Mouse (Mus musculus) lung, postnatal 0 days (tissue): ENCODE data around the gene Fuca1. TPM values are rescaled to one million over a fixed set of nuclear protein-coding genes. Genes with fewer than 3 reads are reported as not detected.

Source experiments
- ATAC-seq: fragments of 200-750 bp; cut with Nextera tagmentation; 2 replicates; pipeline ENCODE4 v1.8.0; 2017; ENCODE audit warnings: moderate library complexity
- DNase-seq: peaks from one replicate; pipeline ENCODE4 v3.0.0-alpha.2; 2016; ENCODE audit warnings: low spot score
- H3K27ac ChIP-seq: fragments of 300-500 bp; sonication (generic); 2 replicates; pipeline ENCODE4 v1.5.1; 2014; ENCODE audit warnings: antibody characterized with exemption, mild to moderate bottlenecking, low read length, mixed read lengths
- H3K27me3 ChIP-seq: fragments of 300-500 bp; sonication (generic); replicated peaks from 2 replicates; pipeline ENCODE4 v1.6.1; 2014; ENCODE audit warnings: low read length, mixed read lengths; ENCODE audit not compliant: insufficient read depth
- H3K36me3 ChIP-seq: fragments of 300-500 bp; sonication (generic); 2 replicates; pipeline ENCODE4 v1.6.1; 2014; ENCODE audit warnings: low read length, mixed read lengths; ENCODE audit not compliant: insufficient read depth
- H3K4me1 ChIP-seq: fragments of 300-500 bp; sonication (generic); 2 replicates; pipeline ENCODE4 v1.6.1; 2014; ENCODE audit warnings: antibody characterized with exemption, low read depth, low read length, mixed read lengths; ENCODE audit not compliant: insufficient read depth
- H3K4me2 ChIP-seq: fragments of 300-500 bp; sonication (generic); replicated peaks from 2 replicates; pipeline ENCODE4 v1.6.1; 2014; ENCODE audit warnings: low read depth, mild to moderate bottlenecking, low read length, moderate library complexity, mixed read lengths
- H3K4me3 ChIP-seq: fragments of 300-500 bp; sonication (generic); 2 replicates; pipeline ENCODE4 v1.5.1; 2014; ENCODE audit warnings: low read depth, low read length
- H3K9ac ChIP-seq: fragments of 300-500 bp; sonication (generic); replicated peaks from 2 replicates; pipeline ENCODE4 v1.6.1; 2014; ENCODE audit warnings: low read depth, mild to moderate bottlenecking
- H3K9me3 ChIP-seq: fragments of 300-500 bp; sonication (generic); 2 replicates; pipeline ENCODE4 v1.6.1; 2016; ENCODE audit warnings: low read length, mixed read lengths
- CTCF ChIP-seq: IDR thresholded peaks from 2 replicates; pipeline ENCODE4 v1.5.1; 2016; ENCODE audit warnings: antibody characterized with exemption, mild to moderate bottlenecking
- EP300 ChIP-seq: IDR thresholded peaks from 2 replicates; pipeline ENCODE4 v1.6.1; 2016; ENCODE audit warnings: antibody characterized with exemption, mild to moderate bottlenecking, control low read depth
- WGBS: fragments of 180-500 bp; shearing (Covaris S2); extraction: QIAGEN DNeasy Blood & Tissue Kit; methylation state at CpG from one replicate; pipeline ENCODE4 v1.1.7; 2014; 5-methylcytosine and 5-hydroxymethylcytosine counted together
- polyA plus RNA-seq: library from polyadenylated mRNA; unstranded; fragments of >200 nt; fragmentation: Nextera tagmentation; extraction: Ambion mirVana; gene quantifications from 2 replicates; pipeline ENCODE4 v1.2.1, GENCODE M21; 2015

The Fuca1 gene
- polyA plus RNA-seq, 1 experiment from 2014 or later: 131 TPM

- no peaks in the 10 kb centered on the region for H3K9me3 ChIP-seq
- no peaks in the 10 kb centered on the region for H3K27me3 ChIP-seq
- peaks cover 32% of the 10 kb centered on the region for H3K4me1 ChIP-seq
- H3K36me3 ChIP-seq: no peaks in the 10 kb centered on the region; the same call in 1 of the 2 replicates
- peak overlapping the region; percentile 57 for H3K4me2 ChIP-seq
- H3K4me3 ChIP-seq: no peak overlapping the region
- TF ChIP-seq CTCF: 0 out of 2 replicates have a peak, but pooled peaks have one; percentile 11
- TF ChIP-seq EP300: no peak
- 0 out of 2 replicates have a peak overlapping the region, but pooled peaks have one; percentile 12 for H3K9ac ChIP-seq
- ATAC-seq (no peak), DNase-seq (no peak)
- 24% methylated on average over 7 of the region's 7 CpGs for WGBS
- H3K27ac ChIP-seq: peak overlapping the region; percentile 100
These were observed 45.0 kb upstream of the Fuca1 start for GRCm38 (mm10) chr4:135875546-135875945.

- no peaks in the 10 kb centered on the region for H3K27me3 ChIP-seq
- 1% methylated on average over 9 of the region's 9 CpGs for WGBS
- peak overlapping the region; percentile 26; the same call in 1 of the 2 replicates for H3K9ac ChIP-seq
- peaks cover 32% of the 10 kb centered on the region for H3K4me1 ChIP-seq
- peak overlapping the region; percentile 57 for H3K4me2 ChIP-seq
- peak overlapping the region; percentile 26 for H3K4me3 ChIP-seq
- peak overlapping the region; percentile 100 for H3K27ac ChIP-seq
- no peaks in the 10 kb centered on the region; the same call in 1 of the 2 replicates for H3K36me3 ChIP-seq
- no peak for TF ChIP-seq EP300
- no peak for TF ChIP-seq CTCF
- H3K9me3 ChIP-seq: no peaks in the 10 kb centered on the region
- ATAC-seq (peak; percentile 43), DNase-seq (peak; percentile 72)
These were observed 44.4 kb upstream of the Fuca1 start for GRCm38 (mm10) chr4:135875991-135876582.

- no peaks in the 10 kb centered on the region for H3K27me3 ChIP-seq
- WGBS: under 1% methylated on average over 16 of the region's 16 CpGs
- H3K9ac ChIP-seq: peak overlapping the region; percentile 26; the same call in 1 of the 2 replicates
- H3K4me3 ChIP-seq: peak overlapping the region; percentile 26
- no peaks in the 10 kb centered on the region for H3K9me3 ChIP-seq
- H3K27ac ChIP-seq: peak overlapping the region; percentile 100
- ATAC-seq (peak; percentile 47), DNase-seq (peak; percentile 94)
- H3K4me1 ChIP-seq: peaks cover 32% of the 10 kb centered on the region
- peak; percentile 90 for TF ChIP-seq EP300
- TF ChIP-seq CTCF: no peak
- H3K4me2 ChIP-seq: peak overlapping the region; percentile 57
- no peaks in the 10 kb centered on the region; the same call in 1 of the 2 replicates for H3K36me3 ChIP-seq
These were observed 43.9 kb upstream of the Fuca1 start for GRCm38 (mm10) chr4:135876583-135877020.

DNA sequence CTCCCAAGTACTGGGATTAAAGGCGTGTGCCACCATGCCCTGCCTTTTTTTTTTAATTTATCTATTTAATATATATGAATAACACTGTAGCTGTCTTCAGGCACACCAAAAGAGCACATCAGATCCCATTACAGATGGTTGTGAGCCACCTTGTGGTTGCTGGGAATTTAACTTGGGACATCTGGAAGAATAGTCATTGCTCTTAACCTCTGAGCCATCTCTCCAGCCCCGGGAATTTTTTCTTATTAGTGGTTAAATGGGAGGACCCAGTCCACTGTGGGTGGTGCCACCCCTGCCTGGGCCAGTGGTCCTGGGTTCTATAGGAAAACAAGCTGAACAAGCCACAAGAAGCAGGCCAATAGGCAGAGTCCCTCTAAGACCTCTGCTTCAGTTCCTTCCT, 42.8 kb upstream of the Fuca1 start:
- peaks cover 21% of the 10 kb centered on the region for H3K4me1 ChIP-seq
- no peak overlapping the region for H3K9ac ChIP-seq
- H3K27me3 ChIP-seq: no peaks in the 10 kb centered on the region
- DNase-seq (peak; percentile 46), ATAC-seq (no peak)
- 52% methylated on average over 2 of the region's 2 CpGs for WGBS
- TF ChIP-seq EP300: no peak
- TF ChIP-seq CTCF: peak; percentile 67
- H3K9me3 ChIP-seq: no peaks in the 10 kb centered on the region
- no peak overlapping the region for H3K27ac ChIP-seq
- H3K4me2 ChIP-seq: no peak overlapping the region
- no peak overlapping the region for H3K4me3 ChIP-seq
- no peaks in the 10 kb centered on the region for H3K36me3 ChIP-seq

- H3K27me3 ChIP-seq: no peaks in the 10 kb centered on the region
- no peak overlapping the region for H3K9ac ChIP-seq
- no peak overlapping the region for H3K27ac ChIP-seq
- TF ChIP-seq EP300 (no peak), CTCF (no peak)
- ATAC-seq (peak; percentile 14; the same call in 1 of the 2 replicates), DNase-seq (peak; percentile 67)
- WGBS: 50% methylated on average over 6 of the region's 6 CpGs
- H3K4me3 ChIP-seq: no peak overlapping the region
- H3K4me2 ChIP-seq: no peak overlapping the region
- H3K9me3 ChIP-seq: no peaks in the 10 kb centered on the region
- H3K36me3 ChIP-seq: no peaks in the 10 kb centered on the region
- H3K4me1 ChIP-seq: peaks cover 26% of the 10 kb centered on the region
These were observed 41.5 kb upstream of the Fuca1 start for GRCm38 (mm10) chr4:135879021-135879420.

GRCm38 (mm10) chr4:135880018-135880417, 40.5 kb upstream of the Fuca1 start:
- Histone ChIP-seq H3K27me3 (no peaks in the 10 kb centered on the region), H3K4me3 (no peak overlapping the region), H3K4me1 (peaks cover 19% of the 10 kb centered on the region), H3K27ac (no peak overlapping the region), H3K9me3 (no peaks in the 10 kb centered on the region), H3K9ac (no peak overlapping the region), H3K4me2 (no peak overlapping the region), H3K36me3 (no peaks in the 10 kb centered on the region)
- TF ChIP-seq EP300: no peak
- no peak for TF ChIP-seq CTCF
- ATAC-seq (no peak), DNase-seq (no peak)
- WGBS: 93% methylated on average over 6 of the region's 6 CpGs
